ENCODE assay signal across 18 mouse cellular contexts in genomic region chr3:105660530-105660929, GRCm38 (mm10). TPM values are rescaled to one million over a fixed set of nuclear protein-coding genes. Genes with fewer than 3 reads are reported as not detected.
"Had no signal": no experiment of that assay in that cellular context is flagged by ENCODE, and none has a peak within 500 bp of the region (broad histone marks: within the 10 kb centered on the region; RNA-seq: fewer than 3 reads in every experiment).

No protein-coding gene starts in this region.

- H3K9me3 ChIP-seq: liver, embryonic 13.5 days; midbrain, embryonic 15.5 days; neural tube, embryonic 13.5 days; stomach, embryonic 15.5 days had no signal

- H3K36me3 ChIP-seq: liver, embryonic 13.5 days; midbrain, embryonic 15.5 days; neural tube, embryonic 13.5 days; stomach, embryonic 15.5 days had no signal

- H3K27me3 ChIP-seq: liver, embryonic 13.5 days; midbrain, embryonic 15.5 days; neural tube, embryonic 13.5 days; stomach, embryonic 15.5 days had no signal

- H3K27ac ChIP-seq: kidney, postnatal 0 days; layer of hippocampus, adult 2 months; left cerebral cortex, adult 2 months; liver, embryonic 13.5 days; midbrain, embryonic 15.5 days; neural tube, embryonic 13.5 days; stomach, embryonic 15.5 days had no signal

- H3K4me2 ChIP-seq: liver, embryonic 13.5 days; midbrain, embryonic 11.5 days; midbrain, embryonic 15.5 days; neural tube, embryonic 13.5 days; stomach, embryonic 15.5 days had no signal

- H3K4me1 ChIP-seq: midbrain, embryonic 15.5 days; neural tube, embryonic 13.5 days; stomach, embryonic 15.5 days had no signal

- H3K4me3 ChIP-seq: layer of hippocampus, adult 2 months; left cerebral cortex, adult 2 months; liver, embryonic 13.5 days; midbrain, embryonic 15.5 days; neural tube, embryonic 13.5 days; stomach, embryonic 15.5 days had no signal

- ATAC-seq: midbrain, embryonic 15.5 days had no signal

- H3K9ac ChIP-seq: liver, embryonic 13.5 days; midbrain, embryonic 15.5 days; neural tube, embryonic 13.5 days; stomach, embryonic 15.5 days had no signal

- DNase-seq: kidney, postnatal 25 days; layer of hippocampus, postnatal 36 days; liver, embryonic 13.5 days; lung, adult 2 months; lung, postnatal 14 days; lung, postnatal 4 days; retina, postnatal 1 day; right cerebral cortex, postnatal 25 days; spleen, adult 18-20 months; thymus, postnatal 36 days had no signal

RNA-seq across cellular contexts. Expression of gene Inka2, which starts 43.9 kb away (rescaled TPM):
- total RNA-seq: megakaryocyte progenitor cell, adult 5-6 weeks had no signal
